Mouse (Mus musculus) intestine, embryonic 16.5 days (tissue): Measurements from ENCODE around the gene Cmss1. TPM values are rescaled to one million over a fixed set of nuclear protein-coding genes. Genes with fewer than 3 reads are reported as not detected.

Experiments used
- polyA plus RNA-seq: library from polyadenylated mRNA; unstranded; fragments of >200 nt; fragmentation: Nextera tagmentation; extraction: Ambion mirVana; gene quantifications from 2 replicates; pipeline ENCODE4 v1.2.1, GENCODE M21; 2015

Gene Cmss1
- polyA plus RNA-seq, 1 experiment from 2014 or later: 41.4 TPM

Other genes starting within 250 kb of the Cmss1 start
- gene Col8a1, start 147.9 kb upstream of the Cmss1 start, polyA plus RNA-seq: 3.4 and 4.1 TPM in 2 replicates